23 mouse cellular contexts compared by ENCODE assay signal in genomic region chr3:145399173-145399572, GRCm38 (mm10).
DNase-seq lines count a peak whose midpoint lies in the region; ATAC-seq and TF ChIP-seq lines count a peak whose summit lies in the region.
"Had no signal": no experiment of that assay in that cellular context is flagged by ENCODE, and none has a peak within 500 bp of the region (broad histone marks: within the 10 kb centered on the region; RNA-seq: fewer than 3 reads in every experiment).

No protein-coding gene starts in this region.

- TF ChIP-seq POLR2A in CH12.LX (IDR thresholded peaks at IDR 0.05; ENCODE audit: low read depth, low read length) (no peak), MEL (IDR thresholded peaks at IDR 0.05; ENCODE audit: control insufficient read depth in 1 of 2, insufficient read depth in 1 of 2, low read depth in 1 of 2, low read length in 2 of 2, poor library complexity in 1 of 2) (no peak)

- in situ Hi-C loops in CH12.LX (cut with MboI; ENCODE audit: low pct_ligation_motif_present, low pct_unique_long_range_greater_than_20kb, low sequenced_read_pairs): no loop called here
- in situ Hi-C loops in ES-E14 (cut with MboI; ENCODE audit: low sequenced_read_pairs in 2 of 2, unreplicated experiment in 2 of 2): no loop called here

- ATAC-seq in hindbrain, embryonic 12.5 days (ENCODE audit: low FRiP score): no peak
- ATAC-seq: activated CD4-positive, CD25-positive, alpha-beta regulatory T cell, adult 4 months; CD4-positive, CD25-positive, alpha-beta regulatory T cell, adult 4 months; Patski had no signal

- H3K9ac ChIP-seq in CH12.LX (ENCODE audit: insufficient read depth, low read depth): no peak overlapping the region
- H3K9ac ChIP-seq in ES-E14 (ENCODE audit: insufficient read depth, low read depth, low read length, poor library complexity, severe bottlenecking): no peak overlapping the region
- no peak overlapping the region for H3K9ac ChIP-seq in MEL (ENCODE audit: control insufficient read depth, low read depth, low read length, poor library complexity, severe bottlenecking)
- H3K9ac ChIP-seq in hindbrain, embryonic 12.5 days: no peak overlapping the region

- TF ChIP-seq EP300 in CH12.LX (IDR thresholded peaks at IDR 0.05; ENCODE audit: low read length) (no peak), MEL (IDR thresholded peaks at IDR 0.05; ENCODE audit: low read depth in 1 of 2, low read length in 2 of 2) (no peak)

- dilution Hi-C loops in CH12.LX (cut with MboI; ENCODE audit: extremely low pct_ligation_motif_present, extremely low pct_unique_long_range_greater_than_20kb, low sequenced_read_pairs): no loop called here

- H3K79me2 ChIP-seq in CH12.LX (replicated peaks; ENCODE audit: control insufficient read depth, extremely low read depth, insufficient read depth, poor library complexity, severe bottlenecking) (no peaks in the 10 kb centered on the region), MEL (ENCODE audit: control insufficient read depth, insufficient read depth, low read length, poor library complexity) (no peaks in the 10 kb centered on the region)

- TF ChIP-seq CTCF in CH12.LX (conservative IDR thresholded peaks at IDR 0.05 in 1 of 2, IDR thresholded peaks at IDR 0.05 in 1 of 2; ENCODE audit: low read depth in 2 of 2, low read length in 2 of 2) (no peak), MEL (IDR thresholded peaks at IDR 0.05 in 2 of 3, conservative IDR thresholded peaks at IDR 0.05 in 1 of 3; ENCODE audit: control insufficient read depth in 1 of 3, insufficient read depth in 1 of 3, low read depth in 2 of 3, low read length in 3 of 3, poor library complexity in 1 of 3, severe bottlenecking in 1 of 3) (no peak)

- TF ChIP-seq RAD21 in CH12.LX (IDR thresholded peaks at IDR 0.05; ENCODE audit: low read depth, low read length): no peak
- TF ChIP-seq RAD21 in MEL (IDR thresholded peaks at IDR 0.05; ENCODE audit: low read depth, low read length): no peak

- 92% methylated on average over 3 of the region's 3 CpGs for WGBS in hindbrain, embryonic 12.5 days

- H3K36me3 ChIP-seq in CH12.LX (replicated peaks in 1 of 2; ENCODE audit: control insufficient read depth in 1 of 2, insufficient read depth in 1 of 2, low read length in 1 of 2) (no peaks in the 10 kb centered on the region), ES-E14 (ENCODE audit: control insufficient read depth, insufficient read depth, low read length, poor library complexity, severe bottlenecking) (no peaks in the 10 kb centered on the region), MEL (ENCODE audit: control insufficient read depth in 1 of 2, insufficient read depth in 2 of 2, low read length in 2 of 2) (no peaks in the 10 kb centered on the region)
- H3K36me3 ChIP-seq in hindbrain, embryonic 12.5 days: no peaks in the 10 kb centered on the region
- H3K36me3 ChIP-seq: G1E had no signal

- H3K4me3 ChIP-seq in CH12.LX (replicated peaks in 1 of 3; ENCODE audit: low read depth in 2 of 3, low read length in 2 of 3, poor library complexity in 1 of 3) (no peak overlapping the region), ES-E14 (ENCODE audit: insufficient read depth in 1 of 2, low read depth in 1 of 2, low read length in 2 of 2, poor library complexity in 1 of 2, severe bottlenecking in 1 of 2) (no peak overlapping the region), MEL (ENCODE audit: control insufficient read depth in 1 of 2, insufficient read depth in 1 of 2, low read depth in 2 of 2, low read length in 2 of 2) (no peak overlapping the region)
- H3K4me3 ChIP-seq in hindbrain, embryonic 12.5 days: no peak overlapping the region

- H3K27ac ChIP-seq in CH12.LX (ENCODE audit: insufficient read depth, low read depth) (no peak overlapping the region), ES-E14 (ENCODE audit: insufficient read depth, low read depth, low read length, poor library complexity, severe bottlenecking) (no peak overlapping the region), MEL (ENCODE audit: control insufficient read depth, low read depth, low read length) (no peak overlapping the region)
- no peak overlapping the region for H3K27ac ChIP-seq in hindbrain, embryonic 12.5 days

- peaks cover 4% of the 10 kb centered on the region for H3K9me3 ChIP-seq in CH12.LX (replicated peaks; ENCODE audit: low read length)
- H3K9me3 ChIP-seq in ES-E14 (ENCODE audit: control insufficient read depth, insufficient read depth, low read depth, low read length): no peaks in the 10 kb centered on the region
- H3K9me3 ChIP-seq in MEL (replicated peaks; ENCODE audit: insufficient read depth, low read length): no peaks in the 10 kb centered on the region
- no peaks in the 10 kb centered on the region for H3K9me3 ChIP-seq in hindbrain, embryonic 12.5 days (replicated peaks)

- H3K4me1 ChIP-seq in CH12.LX (ENCODE audit: control insufficient read depth in 1 of 2, insufficient read depth in 2 of 2) (peaks cover 2 to 22% of the 10 kb centered on the region in 2 experiments; a peak in 2 of 4 replicates), ES-E14 (ENCODE audit: control insufficient read depth in 2 of 2, insufficient read depth in 2 of 2, low read length in 2 of 2, poor library complexity in 1 of 2) (no peaks in the 10 kb centered on the region), MEL (ENCODE audit: control insufficient read depth in 1 of 2, insufficient read depth in 2 of 2, low read length in 2 of 2) (no peaks in the 10 kb centered on the region)
- no peaks in the 10 kb centered on the region for H3K4me1 ChIP-seq in hindbrain, embryonic 12.5 days

- H3K27me3 ChIP-seq in CH12.LX (replicated peaks) (no peaks in the 10 kb centered on the region), MEL (ENCODE audit: control insufficient read depth in 1 of 2, insufficient read depth in 2 of 2, low read length in 2 of 2) (no peaks in the 10 kb centered on the region)
- no peaks in the 10 kb centered on the region for H3K27me3 ChIP-seq in hindbrain, embryonic 12.5 days

- DNase-seq in CH12.LX (ENCODE audit: extremely low read depth) (no peak), ES-E14 (ENCODE audit: low read depth, low spot score) (no peak), MEL (ENCODE audit: low read depth, low spot score) (no peak)
- no peak for DNase-seq in adrenal gland, adult 8-10 months
- no peak for DNase-seq in ovary, postnatal 10 days (ENCODE audit: low spot score)
- DNase-seq: adrenal gland, adult 2 months; adrenal gland, postnatal 10 days; adrenal gland, postnatal 14 days; adrenal gland, postnatal 25 days; adrenal gland, postnatal 36 days; B cell, adult 2 months; cerebellum, adult 11 months; cerebellum, adult 11-12 months; cerebellum, adult 18-20 months; cerebellum, adult 2 months; cerebellum, adult 8-10 months; cerebellum, adult 9-10 months; cerebellum, adult 9-11 months had no signal

- H3K4me2 ChIP-seq in CH12.LX (ENCODE audit: insufficient read depth, low read depth, poor library complexity, severe bottlenecking): no peak overlapping the region
- no peak overlapping the region for H3K4me2 ChIP-seq in hindbrain, embryonic 12.5 days (replicated peaks)

TF ChIP-seq in CH12.LX, 34 proteins besides CTCF, POLR2A, EP300 and RAD21:
- no peak for TF ChIP-seq UBTF (IDR thresholded peaks at IDR 0.05; ENCODE audit: low read depth, low read length)
- TF ChIP-seq CHD2 (IDR thresholded peaks at IDR 0.05; ENCODE audit: low read length): no peak
- TF ChIP-seq MAFK (IDR thresholded peaks at IDR 0.05; ENCODE audit: insufficient replicate concordance, low read length): peak; percentile 88

TF ChIP-seq in ES-E14, 5 proteins besides CTCF, POLR2A, EP300 and RAD21:
- TF ChIP-seq CHD2 (IDR thresholded peaks at IDR 0.05; ENCODE audit: low read depth, low read length) (no peak), ZC3H11A (IDR thresholded peaks at IDR 0.05; ENCODE audit: borderline replicate concordance, low read depth, low read length) (no peak), MAFK (IDR thresholded peaks at IDR 0.05; ENCODE audit: insufficient read depth, low read depth, low read length) (peak; percentile 70; the same call in 1 of the 2 replicates), ZNF384 (IDR thresholded peaks at IDR 0.05; ENCODE audit: low read depth, low read length) (no peak), HCFC1 (IDR thresholded peaks at IDR 0.05; ENCODE audit: borderline replicate concordance, insufficient read depth, low read length) (no peak)

TF ChIP-seq in MEL, 35 proteins besides CTCF, POLR2A, EP300 and RAD21:
- TF ChIP-seq MAFK (IDR thresholded peaks at IDR 0.05; ENCODE audit: borderline replicate concordance, low read depth, low read length): peak; percentile 16; the same call in 1 of the 2 replicates
- TF ChIP-seq BHLHE40 (IDR thresholded peaks at IDR 0.05; ENCODE audit: borderline replicate concordance, low read depth, low read length): no peak

Comparison
In these comparisons a context has a peak if more than half of its experiments do, and no peak if none do; other contexts are left out.
1. Of the 35 proteins assayed by ChIP-seq in both MEL and CH12.LX: peak only in MEL: none; only in CH12.LX: none; in both: MAFK; in neither: 34.